Mouse (Mus musculus): ENCODE results near the gene Emc4.
A peak's percentile ranks its signal among the peaks of the same experiment; 100 is the strongest.

Emc4 gene

GRCm38 (mm10) chr2:112367726-112368673 lies at the start of gene Emc4:
TSS of gene Emc4 (minus strand) at chr2:112368027.
- peak; percentile 93 for DNase-seq

DNA sequence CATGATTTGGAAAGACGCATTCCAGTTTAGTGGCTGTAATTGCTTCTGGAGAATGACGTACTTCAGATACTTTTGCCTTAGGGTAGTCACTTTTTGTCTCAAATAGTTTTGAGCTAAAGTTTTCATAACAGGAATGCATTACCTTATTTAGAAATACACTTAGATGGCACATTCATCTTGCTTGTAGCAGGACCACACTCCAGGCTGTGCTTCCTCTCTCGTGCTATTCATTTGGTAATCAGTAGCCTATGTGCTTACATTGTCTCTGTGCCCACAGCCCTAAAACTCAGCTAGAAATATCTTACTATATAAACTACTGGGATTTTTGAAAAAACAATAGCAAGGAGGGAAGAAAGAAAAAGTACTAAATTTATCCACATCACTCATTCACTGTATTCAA lies 39.2 kb upstream of the Emc4 start:
- no peak for DNase-seq

DNA sequence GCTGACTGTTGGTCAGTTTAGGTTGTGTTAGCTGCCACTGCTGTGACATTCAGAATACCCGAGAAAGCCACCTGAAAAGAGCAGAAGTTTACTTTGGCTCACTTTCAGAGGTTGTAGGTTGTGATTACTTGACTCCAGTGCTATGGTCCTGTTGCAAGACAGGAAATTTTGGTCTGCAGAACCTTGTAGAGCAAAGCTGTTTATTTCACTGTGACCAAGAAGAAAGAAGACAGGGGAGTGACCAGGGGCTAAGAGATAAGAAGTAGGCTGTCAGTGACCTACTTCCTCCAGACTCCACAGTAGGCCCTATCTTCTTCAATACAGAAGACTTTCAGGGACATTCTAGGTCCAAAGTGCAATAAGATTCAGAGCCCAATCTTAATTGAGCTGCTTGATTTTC lies 28.8 kb upstream of the Emc4 start:
- no peak for DNase-seq

DNA sequence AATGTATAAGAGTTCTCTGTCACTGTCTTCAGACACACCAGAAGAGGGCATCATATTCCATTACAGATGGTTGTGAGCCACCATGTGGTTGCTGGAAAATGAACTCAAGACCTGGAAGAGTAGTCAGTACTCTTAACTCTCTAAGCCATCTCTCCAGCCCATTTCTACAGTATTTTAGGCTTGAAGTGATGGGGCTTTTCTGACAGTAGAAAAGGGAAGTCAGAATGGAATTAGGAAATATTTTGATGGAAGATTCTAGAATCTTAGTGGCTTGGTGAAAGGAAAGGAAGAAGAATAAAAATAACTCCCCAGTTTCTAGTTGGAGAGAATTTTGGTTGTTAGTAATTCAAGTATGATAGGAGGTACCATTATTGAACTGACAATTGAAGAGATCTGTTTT lies 26.1 kb upstream of the Emc4 start:
- no peak for DNase-seq

GRCm38 (mm10) chr2:112392689-112393088 lies 24.9 kb upstream of the Emc4 start:
- DNase-seq, result no peak

DNA sequence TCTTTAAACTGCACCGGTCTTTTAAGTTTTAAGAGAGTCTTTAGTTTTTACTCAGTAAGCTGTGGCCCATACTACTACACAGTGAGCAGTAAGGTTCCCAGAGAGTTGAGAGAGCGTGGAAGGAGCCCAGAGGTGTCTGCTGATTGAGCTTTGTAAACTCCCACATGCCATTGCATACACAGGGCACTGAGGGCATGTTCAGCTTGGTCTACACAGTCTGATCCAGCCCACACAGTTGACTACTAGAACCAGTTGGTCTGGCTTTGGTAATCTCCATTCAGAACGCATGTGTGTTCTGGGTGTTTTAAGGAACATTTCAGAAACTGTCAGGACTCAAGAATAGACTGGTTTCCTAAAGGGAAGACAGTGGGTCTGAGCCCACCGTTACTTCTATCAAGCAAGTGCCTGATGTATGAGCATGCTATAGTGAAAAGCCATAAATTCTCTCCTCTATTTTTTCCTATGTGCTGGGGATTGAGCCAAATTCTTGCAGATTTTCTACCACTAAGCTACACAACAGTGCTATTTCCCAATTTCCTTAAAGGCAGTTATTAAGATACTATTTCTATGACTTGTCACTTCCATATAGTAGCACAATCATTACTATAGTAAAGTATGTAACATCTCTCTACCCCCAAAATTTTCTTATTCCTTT lies 23.6 kb upstream of the Emc4 start:
- no peak for DNase-seq

- no peak for DNase-seq
Observed at GRCm38 (mm10) chr2:112390843-112391242, 23.0 kb upstream of the Emc4 start.

- no peak for DNase-seq
Observed at GRCm38 (mm10) chr2:112381219-112381618, 13.4 kb upstream of the Emc4 start.

- no peak for DNase-seq
Observed at GRCm38 (mm10) chr2:112380131-112380530, 12.3 kb upstream of the Emc4 start.

DNA sequence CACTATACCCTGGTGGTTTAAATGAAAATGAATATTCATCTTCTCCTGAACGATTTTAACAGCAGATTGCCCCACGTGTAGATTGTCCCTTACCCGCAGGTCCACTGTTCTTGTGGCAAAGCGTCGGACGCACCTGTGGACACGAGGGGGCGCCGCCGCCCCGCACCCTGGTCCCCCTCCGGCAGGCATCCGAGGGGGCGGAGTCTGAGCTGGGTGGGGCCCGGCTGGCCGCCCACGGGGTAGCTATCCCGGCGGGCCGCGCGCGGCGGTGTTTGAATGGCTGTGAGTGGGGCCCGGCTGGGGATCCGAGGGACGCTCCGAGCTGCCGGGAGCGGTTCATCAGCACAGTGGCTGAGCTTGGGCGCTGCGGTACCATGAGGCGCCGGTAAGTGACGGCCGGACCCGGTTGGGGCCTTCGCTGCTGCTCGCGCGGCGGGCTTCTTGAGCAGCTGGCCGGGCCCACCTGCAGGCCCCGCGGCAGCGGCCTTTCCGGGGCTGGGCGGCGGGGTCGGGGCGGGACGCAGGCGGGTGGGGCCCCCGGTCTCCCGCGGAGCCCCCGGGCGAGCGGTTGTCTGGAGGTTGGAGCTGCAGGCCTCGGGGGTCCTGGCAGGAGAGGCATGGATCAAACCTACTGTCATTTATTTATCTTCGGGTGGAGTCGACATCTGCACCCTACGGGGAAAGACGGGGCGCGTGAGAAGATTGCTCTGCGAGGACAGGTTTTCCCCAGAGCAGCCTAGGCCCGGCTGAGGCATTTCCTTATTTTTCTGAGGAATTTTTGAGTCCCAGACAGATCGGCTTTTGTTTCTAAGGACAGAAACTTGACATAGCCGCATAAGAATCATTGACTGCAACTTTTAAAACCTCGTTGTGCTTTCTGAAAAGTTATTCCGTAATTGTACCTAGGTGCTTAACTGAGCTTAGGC lies 11.4 kb upstream of the Emc4 start, which contains the start of gene Katnbl1:
TSS of gene Katnbl1 (plus strand) at position 239 of the 926 bp plus-strand sequence.
- peak; percentile 99 for DNase-seq

GRCm38 (mm10) chr2:112374610-112375009 lies 6.8 kb upstream of the Emc4 start:
- DNase-seq, result no peak

- DNase-seq, result no peak
Observed at GRCm38 (mm10) chr2:112373141-112373540, 5.3 kb upstream of the Emc4 start.

DNA sequence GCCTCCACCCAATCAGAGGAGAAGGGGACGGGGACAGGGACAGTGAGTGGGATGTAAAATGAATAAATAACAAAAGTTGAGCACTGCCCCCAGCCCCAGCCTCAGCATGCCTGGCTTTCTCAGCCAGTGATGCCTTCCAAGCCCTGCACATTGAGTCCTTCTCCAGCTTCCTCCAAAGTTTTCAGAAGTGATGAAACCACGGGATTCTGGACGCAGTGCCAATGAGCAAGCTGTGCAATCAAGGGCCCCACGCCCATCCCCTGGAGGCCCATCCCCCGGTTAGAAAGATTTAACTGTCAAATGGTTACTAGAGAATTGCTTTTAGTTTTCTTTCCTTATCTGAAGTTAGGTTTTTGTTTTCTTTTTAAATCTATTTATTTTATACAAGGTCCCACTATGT lies 2.1 kb upstream of the Emc4 start:
- DNase-seq, result no peak

DNA sequence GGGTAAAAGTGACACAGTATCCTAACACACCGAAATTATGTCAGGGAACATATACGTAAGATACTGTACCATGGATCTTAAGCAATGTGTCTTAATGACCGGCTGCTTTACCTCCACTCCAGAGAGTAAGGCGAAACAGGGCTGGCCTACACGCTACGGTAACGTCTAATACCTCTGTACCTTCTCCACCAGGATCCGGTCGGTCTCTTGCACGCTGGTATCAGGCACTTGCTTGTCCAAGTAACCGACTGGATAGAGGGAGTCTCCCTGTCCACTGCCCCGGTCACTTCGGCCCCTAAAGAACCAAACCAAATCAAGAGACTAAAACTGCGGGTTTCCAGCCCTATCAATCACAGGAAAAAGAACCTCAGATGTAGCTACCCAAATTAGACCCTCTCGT lies 605 bp downstream of the Emc4 start:
- DNase-seq, result peak; percentile 20

GRCm38 (mm10) chr2:112360781-112361169 lies 7.1 kb downstream of the Emc4 start:
- DNase-seq, result no peak

GRCm38 (mm10) chr2:112360012-112360780 lies 7.6 kb downstream of the Emc4 start:
- DNase-seq, result no peak

DNA sequence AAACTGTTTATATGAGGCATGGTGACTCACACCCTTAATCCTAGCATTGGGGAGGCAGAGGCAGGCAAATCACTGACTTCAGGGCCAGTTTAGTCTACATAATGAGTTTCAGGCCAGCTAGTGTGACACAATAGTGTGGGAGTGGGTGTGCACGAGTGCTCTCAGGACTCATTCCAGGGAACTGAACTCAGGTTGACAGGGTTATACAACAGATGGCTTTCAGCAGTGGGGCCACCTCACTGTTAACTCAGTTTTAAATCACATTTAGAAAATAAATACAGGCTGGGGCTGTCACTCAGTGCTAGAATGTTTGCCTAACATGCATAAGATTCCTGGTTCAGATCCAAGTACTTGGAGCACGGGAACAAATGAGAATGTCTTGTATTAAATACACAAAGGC lies 8.2 kb downstream of the Emc4 start:
- no peak for DNase-seq

DNA sequence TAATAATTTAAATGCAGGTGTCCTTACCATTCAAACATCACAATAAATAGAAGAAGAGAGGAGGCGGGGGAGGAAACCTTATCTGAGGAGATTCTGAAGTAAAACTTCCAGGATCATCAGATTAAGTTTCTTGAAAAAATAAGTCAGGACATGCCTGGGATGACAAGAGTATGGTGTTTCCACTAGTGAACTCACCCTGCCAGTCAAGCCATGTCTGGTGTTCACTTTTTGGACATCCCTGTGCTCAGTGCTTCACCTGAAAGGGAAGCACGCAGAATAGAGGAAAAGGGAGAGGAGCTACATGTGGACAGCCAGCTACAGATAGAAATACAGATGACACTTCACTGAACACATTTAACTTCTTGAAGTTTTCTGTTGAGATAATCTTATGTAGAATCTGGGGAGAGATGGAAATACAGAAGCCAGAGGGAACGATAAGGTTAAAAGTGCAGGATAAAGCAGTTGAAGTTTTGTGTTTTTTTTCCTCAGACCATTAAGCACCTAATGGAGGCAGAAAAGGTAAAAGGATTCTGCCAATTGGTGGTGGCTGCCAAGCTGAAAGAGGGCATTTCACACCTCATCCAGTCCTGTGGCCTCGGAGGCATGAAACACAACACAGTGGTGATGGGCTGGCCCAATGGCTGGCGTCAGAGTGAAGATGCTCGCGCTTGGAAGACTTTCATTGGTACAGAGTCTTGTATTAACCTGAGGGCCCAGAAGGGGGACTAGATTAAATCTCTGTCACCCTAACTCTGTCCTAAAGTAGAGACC lies 14.0 kb downstream of the Emc4 start:
- DNase-seq, result no peak

DNA sequence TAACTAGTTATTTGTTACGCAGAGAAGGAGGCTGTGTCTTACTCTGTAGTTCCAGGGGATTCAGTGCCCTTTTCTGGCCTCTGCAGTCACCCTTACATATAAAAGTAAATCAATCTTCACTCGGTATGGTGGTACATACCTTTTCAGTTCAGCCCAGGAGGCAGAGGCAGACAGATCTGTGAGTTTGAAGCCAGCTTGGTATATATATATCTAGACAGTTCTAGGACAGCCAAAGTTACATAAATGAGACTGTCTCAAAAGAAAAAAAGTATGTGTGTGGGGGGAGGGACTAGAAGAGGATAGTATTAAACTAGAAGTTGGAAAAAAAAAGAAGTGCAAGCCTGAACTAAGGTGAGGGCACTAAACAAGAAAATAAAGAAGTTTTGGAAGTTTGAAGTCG lies 19.6 kb downstream of the Emc4 start:
- DNase-seq, result no peak

DNA sequence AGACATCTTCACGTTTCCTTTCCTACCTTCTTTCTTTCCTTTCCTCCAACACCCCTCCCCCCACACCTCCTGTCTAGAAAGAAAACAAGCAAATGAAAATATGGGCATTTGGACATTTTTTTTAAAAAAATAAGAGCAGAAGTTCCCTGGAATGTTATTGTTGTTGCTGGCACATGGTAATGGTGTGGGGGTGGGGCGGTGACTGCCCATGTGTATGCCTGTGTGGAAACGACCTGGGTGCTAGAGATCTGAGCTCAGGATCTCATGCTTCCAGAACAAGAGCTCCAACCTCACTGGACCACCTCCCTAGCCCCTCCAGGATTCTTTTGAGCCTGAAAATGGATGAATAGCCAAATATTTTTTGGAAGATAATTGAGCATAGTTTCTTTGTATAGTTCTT lies 26.7 kb downstream of the Emc4 start:
- no peak for DNase-seq

- peak; percentile 31 for DNase-seq
Observed at GRCm38 (mm10) chr2:112339736-112340135, 28.1 kb downstream of the Emc4 start.
